Mouse (Mus musculus) fat pad, adult 2 months (tissue): ENCODE results near the gene Helz2.
"Not testable (repeated sequence)": the region's sequence is repeated elsewhere in the genome, so short reads cannot be mapped to it uniquely, and the experiment has no call there.

ENCODE experiments used
- DNase-seq: peaks from one replicate; pipeline ENCODE4 v3.0.0-alpha.2; 2011; ENCODE audit warnings: low read depth, low spot score; ENCODE audit errors: extremely low read depth

The Helz2 gene

DNA sequence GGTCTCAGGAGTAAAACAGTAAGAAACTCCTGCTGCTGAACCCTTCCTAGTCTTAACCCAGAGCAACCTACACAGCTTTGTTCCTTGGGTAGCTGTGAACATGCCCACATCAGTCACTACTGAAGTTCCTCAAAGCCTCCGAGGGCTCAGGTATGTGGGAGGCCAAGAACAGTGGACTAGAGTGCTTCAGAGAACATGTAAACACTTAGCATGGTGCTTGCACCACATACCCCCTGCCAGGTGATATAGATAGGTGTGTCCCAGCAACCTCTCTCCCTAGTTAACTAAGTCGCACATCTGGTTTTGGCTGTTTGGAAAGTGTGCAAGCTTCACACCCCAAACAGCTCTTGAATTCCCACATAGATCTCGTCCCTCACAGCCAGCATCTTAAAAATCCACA, 40.2 kb downstream of the Helz2 start:
- no peak for DNase-seq

DNA sequence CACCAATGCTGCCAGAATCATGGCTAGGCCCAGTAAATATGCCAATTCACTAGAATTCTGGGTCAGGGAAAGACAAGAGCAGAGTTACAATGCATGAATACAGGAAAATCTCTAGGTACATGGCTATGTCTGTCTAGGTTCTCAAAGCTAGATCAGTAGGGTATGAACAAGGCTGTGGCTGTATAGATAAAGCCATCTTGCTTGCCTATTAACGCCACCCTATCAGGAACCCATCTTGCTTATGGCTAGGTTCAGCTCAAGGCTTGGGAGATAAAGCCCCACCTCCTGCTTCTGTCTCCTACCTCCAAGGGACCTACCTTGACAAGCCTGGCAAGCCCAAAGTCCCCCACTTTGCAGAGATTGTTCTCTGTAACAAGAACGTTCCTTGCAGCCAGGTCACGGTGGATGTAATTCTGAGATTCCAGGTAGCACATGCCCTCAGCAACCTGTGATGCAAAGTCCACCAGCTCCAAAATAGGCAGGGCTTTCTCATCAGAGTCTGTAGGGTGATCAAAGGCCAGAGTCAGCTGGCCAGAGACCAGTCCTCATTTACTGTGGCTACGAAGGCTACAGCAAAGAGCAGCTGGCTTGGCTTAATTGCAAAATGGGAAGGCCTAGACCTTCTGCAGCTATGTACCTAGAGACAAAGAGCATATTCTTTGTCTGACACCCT, 45.1 kb downstream of the Helz2 start:
- DNase-seq: no peak

DNA sequence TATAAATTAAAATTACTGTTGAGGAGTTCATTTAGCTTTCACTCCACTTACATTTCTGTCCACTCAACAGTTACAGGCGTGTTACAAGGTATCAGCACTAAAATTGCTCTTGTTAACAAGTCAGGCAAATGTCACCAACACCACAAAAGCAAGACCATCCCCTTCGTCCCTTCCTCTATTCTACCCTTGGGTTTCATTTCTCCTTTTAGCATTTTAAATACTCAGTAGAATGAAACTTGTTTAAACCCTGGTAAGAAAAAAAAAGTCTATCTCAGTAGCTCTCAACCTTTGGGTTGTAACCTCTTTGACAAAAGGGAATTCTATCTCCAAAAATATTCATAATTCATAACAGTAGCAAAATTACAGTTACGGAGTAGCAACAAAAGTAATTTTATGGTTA, 48.8 kb downstream of the Helz2 start:
- DNase-seq: no peak

DNA sequence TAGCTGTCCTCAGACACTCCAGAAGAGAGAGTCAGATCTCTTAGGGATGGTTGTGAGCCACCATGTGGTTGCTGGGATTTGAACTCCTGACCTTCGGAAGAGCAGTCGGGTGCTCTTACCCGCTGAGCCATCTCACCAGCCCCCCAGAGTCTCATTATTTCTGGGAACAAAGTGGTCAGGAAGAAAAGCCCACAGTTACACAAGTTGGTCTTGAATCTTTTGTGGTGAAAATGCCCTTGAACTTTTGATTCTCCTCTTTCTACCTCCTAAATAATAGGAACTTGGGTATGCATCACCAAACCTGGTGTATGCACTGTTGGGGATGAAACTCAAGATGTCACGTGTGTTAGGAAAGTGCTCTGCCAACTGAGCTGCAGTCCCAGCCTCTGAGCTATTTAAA, 49.9 kb downstream of the Helz2 start:
- no peak for DNase-seq

DNA sequence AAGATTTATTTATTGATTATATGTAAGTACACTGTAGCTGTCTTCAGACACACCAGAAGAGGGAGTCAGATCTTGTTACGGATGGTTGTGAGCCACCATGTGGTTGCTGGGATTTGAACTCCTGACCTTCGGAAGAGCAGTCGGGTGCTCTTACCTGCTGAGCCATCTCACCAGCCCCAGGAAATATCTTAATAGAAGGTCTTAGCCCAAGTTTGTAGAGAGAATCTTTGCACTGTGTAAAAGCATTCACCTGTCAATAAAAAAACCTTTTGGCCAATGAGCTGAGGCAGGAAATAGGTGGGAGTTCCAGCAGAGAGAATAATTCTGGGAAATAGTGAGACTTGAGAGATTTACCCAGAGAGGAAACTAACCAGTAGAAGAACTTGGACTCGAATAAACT, 50.4 kb downstream of the Helz2 start:
- DNase-seq: not testable (repeated sequence)

DNA sequence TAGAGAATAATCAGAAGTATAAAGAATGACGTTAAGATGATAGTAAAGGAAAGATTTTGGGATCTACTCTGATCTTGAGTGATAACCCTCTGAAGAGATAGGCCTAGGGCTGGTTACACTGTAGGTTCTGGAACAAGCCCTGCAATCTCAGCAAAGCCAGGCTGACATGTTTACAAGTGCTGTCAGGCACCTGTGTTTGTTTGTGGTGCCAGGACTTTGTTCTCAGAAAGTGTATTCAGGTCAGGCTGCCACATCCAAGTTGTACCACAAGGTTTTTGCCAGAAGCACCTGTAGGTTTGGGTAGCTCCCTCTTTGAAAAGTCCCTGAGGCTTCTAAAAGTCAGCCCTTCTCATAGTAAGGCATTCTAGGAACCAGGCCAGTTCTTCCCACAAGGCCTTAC, 52.5 kb downstream of the Helz2 start:
- peak; percentile 19 for DNase-seq

DNA sequence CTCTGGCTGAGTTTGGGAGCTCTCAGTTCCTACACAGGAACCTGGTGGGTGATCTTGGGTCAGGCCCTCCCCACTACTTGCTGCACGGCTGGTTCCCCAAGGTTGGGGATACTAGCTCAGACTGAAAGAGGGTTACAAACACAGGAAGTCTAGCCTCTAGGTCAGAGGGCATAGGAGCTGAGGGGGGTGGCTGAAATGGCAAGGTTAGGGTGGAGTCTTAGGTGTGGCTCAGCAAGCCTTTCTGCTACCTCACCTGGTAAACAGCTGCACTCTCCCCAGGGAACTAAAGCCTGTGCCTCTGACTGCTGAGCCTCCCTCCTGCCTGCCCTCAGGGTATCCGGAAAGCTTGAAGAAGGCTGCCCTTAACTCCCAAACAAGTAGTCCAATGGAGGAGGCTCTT, 53.1 kb downstream of the Helz2 start:
- no peak for DNase-seq

DNA sequence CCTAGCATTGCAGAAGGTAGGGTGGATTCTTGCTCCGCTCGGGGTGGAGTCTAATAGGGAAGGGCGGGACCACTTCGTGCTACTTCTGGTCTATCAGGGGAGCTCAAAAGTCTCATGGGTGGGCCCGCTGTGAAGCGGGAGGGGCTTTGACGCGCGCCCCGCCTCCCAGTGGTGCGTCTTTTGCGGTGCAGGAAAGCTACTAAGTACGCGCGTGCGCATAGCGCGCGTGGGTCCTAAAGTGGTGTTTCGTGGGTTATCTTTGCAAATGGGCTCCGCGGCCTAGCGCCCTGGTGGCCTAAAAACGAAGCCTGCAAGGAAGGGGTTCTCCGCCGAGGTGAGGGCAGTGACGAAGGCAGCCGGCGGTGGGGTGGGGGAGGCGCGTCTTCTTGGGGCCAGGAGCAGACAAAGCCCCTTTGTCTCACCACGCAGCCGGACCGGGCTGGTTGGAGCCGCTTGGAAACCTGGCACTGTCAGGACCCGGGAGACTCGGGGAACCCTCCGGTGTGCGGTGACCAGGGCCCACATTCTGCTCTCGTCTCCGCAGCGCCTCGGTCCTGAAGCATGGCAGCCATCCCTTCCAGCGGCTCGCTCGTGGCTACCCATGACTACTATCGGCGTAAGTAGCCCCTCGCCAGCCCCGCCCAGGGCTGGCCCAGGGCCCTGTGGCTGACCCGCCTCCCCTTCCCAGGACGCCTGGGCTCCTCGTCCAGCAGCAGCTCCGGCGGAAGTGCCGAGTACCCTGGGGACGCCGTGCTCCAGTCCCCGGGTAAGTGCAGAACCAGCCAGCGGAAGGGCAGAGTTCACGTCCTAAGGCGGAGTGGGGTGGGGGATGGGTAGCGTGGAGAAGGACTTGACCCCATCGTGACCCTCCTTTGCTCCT, 54.5 kb downstream of the Helz2 start, which contains the start of gene Ppdpf:
Gene Ppdpf (plus strand): TSS at position 127 of the 880 bp plus-strand sequence.
- DNase-seq: peak; percentile 47

DNA sequence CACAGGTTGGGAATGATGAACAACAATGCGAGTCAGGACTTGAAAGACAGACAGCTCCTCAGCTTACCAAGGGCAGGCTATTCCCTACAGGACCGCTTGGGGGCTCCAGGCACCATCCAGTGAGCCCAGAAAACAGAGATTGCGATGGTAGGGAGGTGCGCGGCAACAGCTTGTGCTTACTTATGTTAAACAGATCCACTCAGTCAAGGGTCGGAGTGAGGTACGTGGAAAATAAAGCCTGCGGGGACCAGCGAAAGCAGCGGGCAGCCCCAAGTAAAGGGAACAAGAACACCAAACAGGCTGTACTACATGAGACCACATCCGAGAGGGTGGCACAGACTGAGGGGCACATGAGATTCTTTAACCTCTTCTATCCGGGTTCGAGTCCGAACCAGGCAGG, 55.2 kb downstream of the Helz2 start:
- DNase-seq: peak; percentile 25

DNA sequence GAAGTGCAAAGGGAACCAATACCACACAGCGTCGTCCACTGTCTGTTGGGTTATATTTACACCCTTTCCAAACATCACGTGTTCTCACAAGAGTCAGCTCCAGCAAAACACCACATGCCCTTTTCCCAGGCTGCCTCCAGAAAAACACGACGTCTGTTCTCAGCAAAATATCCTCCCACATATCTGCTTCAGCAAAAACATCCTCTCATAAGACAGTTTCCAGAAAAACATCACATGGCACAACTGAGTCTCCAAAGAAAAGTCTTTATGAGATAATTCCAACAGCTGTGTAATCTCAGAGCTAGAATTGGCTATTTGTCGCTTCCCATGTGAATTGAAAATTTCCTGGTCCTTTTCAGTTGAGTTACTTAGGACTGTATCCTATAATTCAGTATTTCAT, 60.9 kb downstream of the Helz2 start:
- DNase-seq: no peak

DNA sequence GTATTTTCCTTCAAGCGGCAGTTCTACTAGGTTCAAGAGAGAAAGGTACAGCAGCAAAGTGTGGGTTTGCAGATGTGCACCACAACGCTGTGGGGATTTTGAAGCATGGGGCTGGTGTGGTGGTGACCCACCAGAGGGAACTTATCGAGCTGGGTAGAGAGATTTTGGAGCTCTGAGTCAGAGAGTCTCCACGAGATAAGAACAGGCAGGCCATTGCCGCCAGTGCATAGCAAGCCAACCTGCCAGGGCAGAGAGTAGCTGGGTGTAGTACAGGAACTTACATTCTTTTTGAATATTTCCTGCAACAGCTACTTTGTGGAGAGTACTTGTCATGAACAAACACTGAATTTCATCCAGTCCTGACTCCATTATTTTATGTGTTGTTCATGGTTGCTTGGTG, 63.4 kb downstream of the Helz2 start:
- no peak for DNase-seq

DNA sequence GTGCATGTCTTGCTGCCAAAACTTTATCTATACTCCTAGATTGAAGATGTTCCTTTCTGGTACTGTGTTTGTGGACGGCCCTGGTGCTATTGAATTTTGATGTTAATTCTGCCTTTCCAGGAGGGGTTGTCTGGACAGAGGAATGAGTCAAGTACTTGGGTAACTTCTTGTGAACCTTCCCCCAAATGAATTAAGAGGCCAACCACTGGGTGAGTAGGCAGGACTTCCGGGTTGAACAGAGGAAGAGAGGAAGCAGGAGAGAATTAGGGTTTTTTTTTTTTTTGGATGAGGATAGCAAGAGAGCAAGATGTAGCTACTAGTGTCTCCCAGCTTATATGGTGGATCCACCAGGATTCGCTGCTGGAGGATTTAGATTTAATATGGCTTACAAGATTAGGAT, 63.8 kb downstream of the Helz2 start:
- no peak for DNase-seq
